1 mouse cellular context compared by ENCODE assay signal in the genomic region with DNA sequence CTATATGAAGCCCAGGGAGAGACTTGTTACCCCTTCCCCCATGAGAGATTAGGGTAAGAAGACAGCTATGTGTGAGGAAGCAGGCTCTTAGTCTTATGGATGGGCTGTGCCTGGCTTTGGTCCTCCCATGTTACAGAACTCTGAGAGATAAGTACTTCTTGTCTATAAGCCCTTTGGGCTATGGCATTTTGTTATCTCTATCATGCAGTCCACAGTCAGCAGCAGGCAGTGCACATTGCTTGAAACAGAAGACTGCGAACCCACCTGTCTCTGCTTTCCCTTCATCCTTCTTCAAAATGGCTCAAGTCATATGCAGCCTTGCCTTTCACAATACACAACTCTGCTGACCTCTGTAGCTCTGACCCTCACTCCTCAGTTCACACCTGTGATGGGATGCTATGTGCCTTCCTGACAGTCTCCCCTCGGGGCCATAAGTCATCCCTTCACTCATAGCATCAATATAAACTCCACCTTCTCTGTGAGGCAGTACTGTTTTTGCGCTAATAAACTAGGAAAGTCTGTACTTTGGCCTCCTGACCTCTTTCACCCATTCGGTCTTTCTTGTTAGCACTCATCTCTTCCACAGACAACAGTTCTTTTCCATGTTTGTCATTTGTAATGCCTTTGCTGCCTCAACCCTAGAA.
TF ChIP-seq lines count a peak whose summit lies in the region.

No protein-coding gene starts in this region.

TF ChIP-seq in MEL, 35 proteins besides CTCF, POLR2A, EP300 and RAD21 (continued from another document):
- no peak for TF ChIP-seq NRF1 (IDR thresholded peaks at IDR 0.05; ENCODE audit: insufficient read depth, low read depth, low read length, poor library complexity, severe bottlenecking)
- TF ChIP-seq ETS1 (IDR thresholded peaks at IDR 0.05; ENCODE audit: low read depth, low read length) = peak; percentile 85
